Mouse (Mus musculus) myocyte (in vitro differentiated cells): ENCODE data around the gene Mbtd1.
"Not testable (repeated sequence)": the region's sequence is repeated elsewhere in the genome, so short reads cannot be mapped to it uniquely, and the experiment has no call there.

ENCODE experiments used
- E2F4 ChIP-seq: IDR thresholded peaks from one replicate; pipeline ENCODE4 v1.6.1; 2011; ENCODE audit warnings: mild to moderate bottlenecking, control low read depth, moderate library complexity; ENCODE audit not compliant: insufficient read depth
- MYOG ChIP-seq, 3 experiments: IDR thresholded peaks; one replicate each; pipeline ENCODE4 v1.6.1; 2011; ENCODE audit warnings: control low read depth in 2 of 3, low read depth in 2 of 3, mild to moderate bottlenecking in 2 of 3; ENCODE audit not compliant: insufficient read length in 2 of 3, control insufficient read depth in 1 of 3, insufficient read depth in 1 of 3
- POLR2A ChIP-seq: IDR thresholded peaks from one replicate; pipeline ENCODE4 v1.6.1; 2011; ENCODE audit warnings: low read depth, mild to moderate bottlenecking, control low read depth, moderate library complexity; ENCODE audit not compliant: insufficient read length
- POLR2AphosphoS2 ChIP-seq: IDR thresholded peaks from one replicate; pipeline ENCODE4 v1.6.1; 2011; ENCODE audit warnings: low read depth, control low read depth; ENCODE audit not compliant: insufficient read length
- REST ChIP-seq: IDR thresholded peaks from one replicate; pipeline ENCODE4 v1.6.1; 2011; ENCODE audit warnings: mild to moderate bottlenecking, control low read depth, moderate library complexity; ENCODE audit not compliant: insufficient read depth, insufficient read length
- SRF ChIP-seq: IDR thresholded peaks from one replicate; pipeline ENCODE4 v1.6.1; 2011; ENCODE audit warnings: low read depth; ENCODE audit not compliant: control insufficient read depth, insufficient read length

GRCm38 (mm10) chr11:93915019-93915418, 29.4 kb downstream of the Mbtd1 start:
- not testable (repeated sequence) for TF ChIP-seq POLR2A; MYOG (IDR thresholded peaks at IDR 0.05; ENCODE audit: control insufficient read depth in 1 of 3, insufficient read depth in 1 of 3, insufficient read length in 2 of 3, low read depth in 2 of 3); E2F4; REST; SRF; POLR2AphosphoS2
